Mouse (Mus musculus) induced T-regulatory cell, adult 2 months (primary cell): ENCODE results near the gene B230219D22Rik.
A peak's percentile ranks its signal among the peaks of the same experiment; 100 is the strongest.

Experiments used
- DNase-seq: peaks from one replicate; pipeline ENCODE4 v3.0.0-alpha.2; 2012; ENCODE audit warnings: low read depth

The B230219D22Rik gene

DNA sequence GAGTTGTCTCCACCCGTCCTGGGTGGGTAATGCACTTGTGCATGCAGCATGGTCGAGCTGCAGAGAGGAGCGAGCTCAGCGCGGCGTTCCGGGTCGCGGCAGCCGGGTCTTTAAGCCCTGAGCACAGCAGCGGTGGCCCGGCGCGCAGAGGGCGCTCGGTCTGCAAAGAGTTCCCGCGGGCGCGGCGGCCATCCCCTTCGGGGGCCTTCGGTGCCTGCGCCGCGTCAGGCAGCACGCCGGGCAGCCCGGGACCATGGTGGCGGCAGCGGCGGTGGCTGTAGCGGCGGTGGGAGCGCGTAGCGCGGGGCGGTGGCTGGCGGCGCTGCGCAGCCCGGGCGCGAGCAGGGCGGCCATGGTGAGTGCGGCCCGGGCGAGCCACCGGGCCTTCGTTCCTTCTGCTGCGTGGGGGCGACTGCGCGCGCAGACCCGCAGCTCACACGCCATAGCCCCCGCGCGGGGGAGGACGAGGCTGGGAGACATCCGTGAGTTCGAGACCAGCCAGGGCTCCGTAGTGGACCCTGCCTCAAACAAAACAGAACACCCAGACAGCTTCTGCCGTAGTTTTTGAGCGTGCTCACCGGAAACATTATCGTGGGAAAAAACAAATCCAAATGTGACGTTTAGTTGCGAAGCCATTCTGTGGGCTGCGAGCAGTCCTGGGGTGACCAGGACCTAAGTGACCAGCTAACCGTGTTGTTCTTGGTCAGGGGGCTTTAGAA lies 34.4 kb downstream of the B230219D22Rik start, which contains the start of gene Pcbd2:
Pcbd2 (plus strand) TSS at position 249 of the 719 bp plus-strand sequence.
- DNase-seq: peak; percentile 88

DNA sequence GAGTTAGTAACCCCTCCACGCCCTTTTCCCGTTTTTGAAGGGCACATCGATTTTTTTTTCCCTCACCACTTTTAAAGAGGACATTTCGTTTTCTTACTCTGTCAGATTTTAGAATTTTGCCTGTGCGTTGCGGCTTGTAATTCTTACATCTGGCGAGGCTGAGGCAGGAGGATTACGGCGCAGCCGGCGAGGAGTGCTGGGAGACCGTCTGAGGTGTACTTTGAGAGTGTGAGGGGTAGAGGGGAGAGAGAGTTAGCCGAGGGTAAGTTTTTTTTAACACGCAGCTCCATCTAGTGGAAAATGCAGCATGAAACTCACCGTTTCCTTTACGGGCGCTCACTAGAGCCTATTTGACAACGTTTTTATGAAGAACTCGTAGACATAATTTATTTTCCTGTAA lies 34.9 kb downstream of the B230219D22Rik start:
- DNase-seq: peak; percentile 89

DNA sequence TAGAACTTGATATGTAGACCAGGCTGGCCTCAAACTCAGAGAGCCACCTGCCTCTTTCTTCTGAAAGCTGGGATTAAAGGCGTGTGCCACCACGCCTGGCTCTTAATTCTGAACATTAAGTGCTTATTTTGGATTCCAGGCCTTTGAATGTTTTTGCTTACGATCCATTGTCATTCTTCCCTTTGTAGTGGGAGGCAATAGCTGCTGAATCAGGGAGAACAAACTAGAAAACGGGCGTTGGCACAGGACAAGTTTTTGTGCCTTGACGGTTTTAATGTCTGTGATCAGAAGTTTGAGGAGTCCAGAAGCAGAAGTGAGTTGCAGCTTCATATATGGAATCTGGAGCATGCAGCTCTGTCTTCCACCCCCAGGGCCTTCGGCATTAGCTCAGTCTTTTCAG lies 37.8 kb downstream of the B230219D22Rik start:
- no peak for DNase-seq

DNA sequence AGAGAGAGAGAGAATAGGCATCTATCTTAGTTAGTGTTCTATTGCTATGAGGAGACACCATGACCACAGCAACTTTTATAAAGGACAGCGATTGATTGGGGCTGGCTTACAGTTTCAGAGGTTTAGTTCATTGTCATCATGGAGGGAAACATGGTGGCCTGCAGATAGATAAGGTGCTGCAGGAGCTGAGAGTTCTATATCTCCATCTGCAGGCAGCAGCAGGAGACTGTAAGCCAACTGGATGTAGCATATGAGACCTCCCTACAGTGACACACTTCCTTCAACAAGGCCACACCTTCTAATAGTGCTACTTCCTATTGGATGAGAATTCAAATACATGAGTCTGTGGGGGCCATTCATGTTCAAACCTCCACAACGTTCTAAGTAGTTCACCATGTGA lies 39.2 kb downstream of the B230219D22Rik start:
- no peak for DNase-seq

DNA sequence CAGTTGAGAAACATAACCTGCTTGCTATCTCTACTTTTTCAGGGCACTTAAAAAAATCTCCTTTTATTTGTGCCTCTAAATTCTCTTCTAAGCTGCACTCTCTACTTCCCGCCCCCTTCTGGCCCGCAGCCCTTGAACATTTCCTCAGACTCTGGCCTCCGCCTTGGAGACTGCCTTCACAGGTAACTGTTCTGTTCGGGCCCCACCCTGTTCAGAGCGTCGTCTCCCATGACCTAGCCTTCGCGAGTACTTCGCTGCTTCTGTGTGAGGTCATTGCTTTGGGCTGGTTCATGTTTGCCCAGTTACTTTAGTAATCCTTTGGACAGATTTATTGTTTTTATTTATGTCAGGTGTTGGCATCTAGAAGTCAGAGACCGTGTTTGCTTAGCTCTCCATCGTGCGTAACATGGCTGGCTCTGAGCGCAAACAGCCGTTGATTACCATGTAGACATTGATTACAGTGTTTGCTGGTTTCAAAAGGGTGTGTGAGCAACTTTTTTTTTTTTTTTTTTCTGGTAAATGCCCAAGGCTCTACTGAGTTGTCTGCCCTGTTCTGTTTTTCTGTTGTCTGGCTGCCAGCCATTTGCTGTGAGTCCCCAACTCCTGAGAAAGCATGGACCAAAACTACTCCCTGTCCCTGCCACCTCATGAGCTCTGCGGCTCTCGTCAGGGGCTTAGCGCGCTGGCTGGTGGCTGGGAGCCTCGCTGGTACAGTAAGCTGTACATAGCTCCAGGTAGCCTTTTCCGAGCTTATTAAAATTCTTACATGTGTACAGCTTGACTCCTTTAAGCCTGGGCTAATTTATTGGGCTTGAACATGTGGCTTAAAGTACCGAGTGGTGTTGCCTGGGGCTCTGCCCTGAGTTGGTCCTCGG lies 40.9 kb downstream of the B230219D22Rik start:
- no peak for DNase-seq

DNA sequence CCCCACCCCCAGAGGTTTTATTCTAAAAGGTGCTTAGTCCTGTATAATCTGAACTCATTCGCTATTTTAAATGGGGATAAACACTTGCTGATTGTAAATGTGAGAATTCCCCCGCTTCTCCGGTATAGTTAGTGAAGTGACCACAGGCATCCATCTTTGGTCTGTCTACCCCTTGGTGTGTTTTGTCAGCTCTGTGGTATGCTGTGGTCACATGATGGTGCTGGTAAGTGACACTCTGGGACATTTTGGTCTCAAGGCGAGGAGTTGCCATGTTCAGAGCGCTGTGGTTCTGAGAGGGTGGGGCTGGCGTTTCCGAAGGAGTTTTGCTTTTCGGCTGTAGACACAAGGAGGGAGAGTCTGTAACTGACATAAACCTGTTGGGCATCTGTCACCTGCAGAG lies 45.0 kb downstream of the B230219D22Rik start:
- DNase-seq: no peak

DNA sequence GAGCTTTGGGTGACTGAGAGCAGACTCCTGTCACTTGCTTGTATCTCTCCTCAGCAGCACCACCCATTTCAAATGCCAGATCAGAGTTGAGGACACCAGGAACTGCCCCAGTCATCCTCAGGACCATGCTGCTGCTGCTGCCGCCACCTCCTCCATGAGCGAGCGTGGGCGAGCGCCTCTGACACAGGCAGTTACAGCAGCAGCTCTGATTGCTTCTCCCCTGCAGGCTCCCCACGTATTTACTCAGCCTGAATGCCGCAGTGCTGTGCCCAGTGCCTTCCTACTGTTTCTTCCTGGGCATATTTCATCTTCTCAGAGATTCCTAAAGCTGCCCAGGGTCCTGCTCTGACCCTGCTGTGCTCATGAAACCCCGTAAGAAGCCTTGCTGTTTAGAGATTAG lies 49.4 kb downstream of the B230219D22Rik start:
- DNase-seq: no peak
